Mouse (Mus musculus) CH12.LX (cell line): ENCODE data around the gene Ctc1. TPM values are rescaled to one million over a fixed set of nuclear protein-coding genes. Genes with fewer than 3 reads are reported as not detected.

Experiments used
- DNase-seq: peaks from one replicate; pipeline ENCODE4 v3.0.0-alpha.2; 2013; ENCODE audit errors: extremely low read depth
- H3K27ac ChIP-seq: 2 replicates; pipeline ENCODE4 v1.5.1; 2012; ENCODE audit warnings: low read depth, mild to moderate bottlenecking, control low read depth, moderate library complexity; ENCODE audit not compliant: insufficient read depth
- H3K27me3 ChIP-seq: replicated peaks from 2 replicates; pipeline ENCODE3; 2012; ENCODE audit warnings: inconsistent platforms
- H3K36me3 ChIP-seq, 2 experiments: replicated peaks in 1 of 2; 2 replicates each; pipeline versions ENCODE3 to v1.6.1; 2012; ENCODE audit warnings: inconsistent platforms in 1 of 2, low read length in 1 of 2, mild to moderate bottlenecking in 1 of 2, mixed read lengths in 1 of 2, moderate library complexity in 1 of 2; ENCODE audit not compliant: control insufficient read depth in 1 of 2, insufficient read depth in 1 of 2
- H3K4me1 ChIP-seq, 2 experiments: 2 replicates each; pipeline ENCODE4 v1.6.1; 2012; ENCODE audit warnings: inconsistent platforms in 1 of 2, moderate library complexity in 1 of 2; ENCODE audit not compliant: insufficient read depth in 2 of 2, control insufficient read depth in 1 of 2
- H3K4me2 ChIP-seq: 2 replicates; pipeline ENCODE4 v1.6.1; 2012; ENCODE audit warnings: low read depth, mild to moderate bottlenecking, control low read depth; ENCODE audit not compliant: poor library complexity, insufficient read depth, severe bottlenecking
- H3K4me3 ChIP-seq, 3 experiments: fragments of 150-350 bp in 1 of 3; sonication (generic) in 1 of 3; replicated peaks in 1 of 3; 2 replicates each; pipeline versions ENCODE3 to v1.5.1; 2011 to 2012; ENCODE audit warnings: low read depth in 2 of 3, low read length in 2 of 3, mild to moderate bottlenecking in 2 of 3, moderate library complexity in 2 of 3, control low read depth in 1 of 3, improper control_type of control experiment in 1 of 3, inconsistent platforms in 1 of 3, mixed read lengths in 1 of 3; ENCODE audit not compliant: poor library complexity in 1 of 3
- H3K79me2 ChIP-seq: replicated peaks from 2 replicates; pipeline ENCODE4 v1.6.1; 2012; ENCODE audit warnings: mild to moderate bottlenecking, moderate library complexity; ENCODE audit not compliant: control insufficient read depth, poor library complexity, insufficient read depth, severe bottlenecking; ENCODE audit errors: extremely low read depth
- H3K9ac ChIP-seq: 2 replicates; pipeline ENCODE4 v1.6.1; 2012; ENCODE audit warnings: low read depth, mild to moderate bottlenecking, control low read depth, moderate library complexity; ENCODE audit not compliant: insufficient read depth
- H3K9me3 ChIP-seq: replicated peaks from 2 replicates; pipeline ENCODE3; 2012; ENCODE audit warnings: low read length, inconsistent platforms, mixed read lengths
- BHLHE40 ChIP-seq: IDR thresholded peaks from 2 replicates; pipeline ENCODE4 v1.6.1; 2011; ENCODE audit warnings: mild to moderate bottlenecking, low read depth, low read length, improper control_type of control experiment
- CHD1 ChIP-seq: IDR thresholded peaks from 2 replicates; pipeline ENCODE4 v1.6.1; 2012; ENCODE audit warnings: low read depth, low read length, improper control_type of control experiment, inconsistent platforms
- CHD2 ChIP-seq: IDR thresholded peaks from 2 replicates; pipeline ENCODE4 v1.6.1; 2011; ENCODE audit warnings: low read length, improper control_type of control experiment
- CTCF ChIP-seq, 2 experiments: IDR thresholded peaks in 1 of 2; conservative IDR thresholded peaks in 1 of 2; 2 replicates each; pipeline ENCODE4 v1.5.1; 2011 to 2012; ENCODE audit warnings: low read depth in 2 of 2, low read length in 2 of 2, improper control_type of control experiment in 1 of 2, inconsistent platforms in 1 of 2, mild to moderate bottlenecking in 1 of 2, moderate library complexity in 1 of 2
- E2F4 ChIP-seq: IDR thresholded peaks from 2 replicates; pipeline ENCODE4 v1.6.1; 2011; ENCODE audit warnings: low read depth, low read length, improper control_type of control experiment; ENCODE audit not compliant: insufficient replicate concordance
- ELF1 ChIP-seq: IDR thresholded peaks from 2 replicates; pipeline ENCODE4 v1.6.1; 2014; ENCODE audit warnings: low read depth, mild to moderate bottlenecking, inconsistent platforms, low read length, improper control_type of control experiment
- EP300 ChIP-seq: IDR thresholded peaks from 2 replicates; pipeline ENCODE4 v1.6.1; 2011; ENCODE audit warnings: low read length, improper control_type of control experiment
- ETS1 ChIP-seq: conservative IDR thresholded peaks from 2 replicates; pipeline ENCODE4 v1.6.1; 2012; ENCODE audit warnings: low read depth, mild to moderate bottlenecking, inconsistent platforms, low read length, improper control_type of control experiment, moderate library complexity
- GABPA ChIP-seq: IDR thresholded peaks from 2 replicates; pipeline ENCODE4 v1.6.1; 2012; ENCODE audit warnings: low read depth, low read length, improper control_type of control experiment, inconsistent platforms; ENCODE audit not compliant: insufficient replicate concordance
- HCFC1 ChIP-seq: IDR thresholded peaks from 2 replicates; pipeline ENCODE4 v1.6.1; 2012; ENCODE audit warnings: low read depth, mild to moderate bottlenecking, inconsistent platforms, low read length, improper control_type of control experiment
- IRF4 ChIP-seq: IDR thresholded peaks from 2 replicates; pipeline ENCODE4 v1.6.1; 2014; ENCODE audit warnings: low read depth, mild to moderate bottlenecking, inconsistent platforms, low read length, improper control_type of control experiment
- JUN ChIP-seq: IDR thresholded peaks from 2 replicates; pipeline ENCODE4 v1.6.1; 2011; ENCODE audit warnings: low read depth, mild to moderate bottlenecking, low read length, improper control_type of control experiment, moderate library complexity; ENCODE audit not compliant: insufficient read depth
- JUND ChIP-seq: conservative IDR thresholded peaks from 2 replicates; pipeline ENCODE4 v1.6.1; 2011; ENCODE audit warnings: low read depth, low read length, improper control_type of control experiment
- KAT2A ChIP-seq: IDR thresholded peaks from 2 replicates; pipeline ENCODE4 v1.6.1; 2012; ENCODE audit warnings: low read length, improper control_type of control experiment, inconsistent platforms; ENCODE audit not compliant: insufficient replicate concordance
- MAFK ChIP-seq: IDR thresholded peaks from 2 replicates; pipeline ENCODE4 v1.6.1; 2011; ENCODE audit warnings: low read length, improper control_type of control experiment; ENCODE audit not compliant: insufficient replicate concordance
- MAX ChIP-seq: IDR thresholded peaks from 2 replicates; pipeline ENCODE4 v1.6.1; 2011; ENCODE audit warnings: low read length, improper control_type of control experiment
- MAZ ChIP-seq: IDR thresholded peaks from 2 replicates; pipeline ENCODE4 v1.6.1; 2012; ENCODE audit warnings: low read depth, mild to moderate bottlenecking, inconsistent platforms, low read length, improper control_type of control experiment, moderate library complexity
- MEF2A ChIP-seq: IDR thresholded peaks from 2 replicates; pipeline ENCODE4 v1.6.1; 2014; ENCODE audit warnings: low read depth, mild to moderate bottlenecking, inconsistent platforms, low read length, improper control_type of control experiment, borderline replicate concordance
- MXI1 ChIP-seq: IDR thresholded peaks from 2 replicates; pipeline ENCODE4 v1.6.1; 2011; ENCODE audit warnings: mild to moderate bottlenecking, low read depth, low read length, improper control_type of control experiment
- MYC ChIP-seq: IDR thresholded peaks from 2 replicates; pipeline ENCODE4 v1.6.1; 2011; ENCODE audit warnings: low read depth, mild to moderate bottlenecking, improper control_type of control experiment, low read length
- NELFE ChIP-seq: IDR thresholded peaks from 2 replicates; pipeline ENCODE4 v1.6.1; 2011; ENCODE audit warnings: low read depth, low read length, improper control_type of control experiment
- NRF1 ChIP-seq: IDR thresholded peaks from 2 replicates; pipeline ENCODE4 v1.6.1; 2014; ENCODE audit warnings: low read depth, mild to moderate bottlenecking, inconsistent platforms, low read length, improper control_type of control experiment, moderate library complexity
- PAX5 ChIP-seq: IDR thresholded peaks from 2 replicates; pipeline ENCODE4 v1.6.1; 2012; ENCODE audit warnings: low read length, inconsistent platforms, mixed read lengths
- POLR2A ChIP-seq: IDR thresholded peaks from 2 replicates; pipeline ENCODE4 v1.6.1; 2011; ENCODE audit warnings: low read depth, mild to moderate bottlenecking, improper control_type of control experiment, low read length
- POLR2AphosphoS2 ChIP-seq: IDR thresholded peaks from 2 replicates; pipeline ENCODE4 v1.6.1; 2011; ENCODE audit warnings: low read depth, low read length, improper control_type of control experiment
- RAD21 ChIP-seq: IDR thresholded peaks from 2 replicates; pipeline ENCODE4 v1.6.1; 2011; ENCODE audit warnings: low read depth, mild to moderate bottlenecking, low read length, improper control_type of control experiment, moderate library complexity
- RCOR1 ChIP-seq: conservative IDR thresholded peaks from 2 replicates; pipeline ENCODE4 v1.6.1; 2012; ENCODE audit warnings: low read depth, mild to moderate bottlenecking, inconsistent platforms, low read length, improper control_type of control experiment
- SIN3A ChIP-seq: IDR thresholded peaks from 2 replicates; pipeline ENCODE4 v1.6.1; 2012; ENCODE audit warnings: low read length, improper control_type of control experiment, inconsistent platforms
- SMC3 ChIP-seq: IDR thresholded peaks from 2 replicates; pipeline ENCODE4 v1.6.1; 2011; ENCODE audit warnings: low read depth, low read length, improper control_type of control experiment
- TBP ChIP-seq: conservative IDR thresholded peaks from 2 replicates; pipeline ENCODE4 v1.6.1; 2011; ENCODE audit warnings: low read depth, low read length, improper control_type of control experiment
- TCF12 ChIP-seq: IDR thresholded peaks from 2 replicates; pipeline ENCODE4 v1.6.1; 2014; ENCODE audit warnings: low read depth, mild to moderate bottlenecking, inconsistent platforms, low read length, improper control_type of control experiment
- UBTF ChIP-seq: IDR thresholded peaks from 2 replicates; pipeline ENCODE4 v1.6.1; 2012; ENCODE audit warnings: low read depth, mild to moderate bottlenecking, inconsistent platforms, low read length, improper control_type of control experiment, moderate library complexity
- USF1 ChIP-seq: IDR thresholded peaks from 2 replicates; pipeline ENCODE4 v1.6.1; 2014; ENCODE audit warnings: low read depth, mild to moderate bottlenecking, inconsistent platforms, low read length, improper control_type of control experiment
- USF2 ChIP-seq: conservative IDR thresholded peaks from 2 replicates; pipeline ENCODE4 v1.6.1; 2011; ENCODE audit warnings: low read depth, low read length, improper control_type of control experiment
- ZC3H11A ChIP-seq: IDR thresholded peaks from 2 replicates; pipeline ENCODE4 v1.6.1; 2012; ENCODE audit warnings: low read depth, mild to moderate bottlenecking, inconsistent platforms, low read length, improper control_type of control experiment
- ZKSCAN1 ChIP-seq: IDR thresholded peaks from 2 replicates; pipeline ENCODE4 v1.6.1; 2012; ENCODE audit warnings: low read depth, inconsistent platforms, low read length, improper control_type of control experiment, borderline replicate concordance
- ZMIZ1 ChIP-seq: IDR thresholded peaks from 2 replicates; pipeline ENCODE4 v1.6.1; 2012; ENCODE audit warnings: low read depth, mild to moderate bottlenecking, inconsistent platforms, low read length, improper control_type of control experiment
- ZNF384 ChIP-seq: IDR thresholded peaks from 2 replicates; pipeline ENCODE4 v1.6.1; 2012; ENCODE audit warnings: low read depth, low read length, improper control_type of control experiment, inconsistent platforms
- dilution Hi-C: fragments of 300-500 bp; cut with MboI; formaldehyde crosslinking; loops from 2 replicates; pipeline ENCODE4 v1.14.3; 2020; ENCODE audit warnings: low sequenced_read_pairs; ENCODE audit not compliant: extremely low pct_unique_long_range_greater_than_20kb, extremely low pct_ligation_motif_present
- in situ Hi-C: fragments of 300-500 bp; cut with MboI; formaldehyde crosslinking; loops from 3 replicates; pipeline ENCODE4 v1.14.3; 2019; ENCODE audit warnings: low sequenced_read_pairs, low pct_ligation_motif_present, low pct_unique_long_range_greater_than_20kb, mixed read lengths
- polyA plus RNA-seq: library from polyadenylated mRNA; unstranded; fragments of >175 nt; gene quantifications from 2 replicates; pipeline ENCODE4 v1.2.1, GENCODE M21; 2012; ENCODE audit warnings: low read depth; ENCODE audit not compliant: insufficient read length
- total RNA-seq, 2 experiments: library from RNA; depleted of rRNA; stranded (reverse); fragments of 300-350 nt in 1 of 2; fragments of >200 nt in 1 of 2; gene quantifications; 2 replicates each; pipeline ENCODE4 v1.2.3; 2012 to 2014

Ctc1 gene
- total and polyA plus RNA-seq, 3 experiments, result 20.5 to 69.8 (median 44.8) TPM

DNA sequence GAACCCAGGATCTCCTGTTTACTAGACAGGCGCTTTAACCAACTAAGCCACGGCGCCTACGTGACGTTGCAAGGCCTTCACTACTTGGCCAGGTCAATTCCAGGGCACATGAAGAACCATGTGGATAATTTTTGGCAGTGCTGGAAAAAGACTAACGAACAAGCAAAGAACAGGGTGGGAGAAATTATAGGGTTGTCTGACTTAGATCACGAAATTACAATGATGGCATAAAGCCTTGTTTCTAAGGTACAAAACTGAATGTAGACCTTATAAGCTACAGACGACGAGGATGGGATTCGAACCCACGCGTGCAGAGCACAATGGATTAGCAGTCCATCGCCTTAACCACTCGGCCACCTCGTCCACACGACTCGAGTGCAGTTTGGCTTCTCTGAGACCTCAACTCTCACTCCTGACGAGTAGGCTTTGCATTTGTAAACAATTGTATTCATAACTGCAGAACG is 47.1 kb downstream of the Ctc1 start:
- H3K27ac ChIP-seq, result peak overlapping the region; percentile 69
- in situ Hi-C loops, result loop anchor here (5.0 kb wide), 1 partner anchor 55 kb away; no protein-coding TSS in a partner anchor
- H3K9me3 ChIP-seq, result no peaks in the 10 kb centered on the region
- H3K79me2 ChIP-seq, result no peaks in the 10 kb centered on the region; the same call in none of the 2 replicates
- TF ChIP-seq NRF1 (peak; percentile 76), JUN (no peak), POLR2AphosphoS2 (no peak), MAX (0 out of 2 replicates have a peak, but pooled peaks have one; percentile 39), HCFC1 (peak; percentile 43), USF1 (no peak), SMC3 (no peak), CHD2 (no peak), GABPA (no peak), MEF2A (no peak), E2F4 (peak; percentile 95; the same call in 1 of the 2 replicates), SIN3A (no peak; the same call in 1 of the 2 replicates), NELFE (no peak), MAZ (no peak), MXI1 (peak; percentile 65; the same call in 1 of the 2 replicates), KAT2A (peak; percentile 75; the same call in 1 of the 2 replicates), ZC3H11A (no peak), RCOR1 (no peak), EP300 (no peak), CTCF (conservative IDR thresholded peaks at IDR 0.05 in 1 of 2, IDR thresholded peaks at IDR 0.05 in 1 of 2; ENCODE audit: low read depth in 2 of 2, low read length in 2 of 2) (no peak), TBP (peak; percentile 98), RAD21 (no peak), PAX5 (no peak), BHLHE40 (0 out of 2 replicates have a peak, but pooled peaks have one; percentile 10), USF2 (no peak), CHD1 (no peak), ELF1 (peak; percentile 97), MAFK (peak; percentile 97), ETS1 (no peak), MYC (peak; percentile 97), IRF4 (peak; percentile 44; the same call in 1 of the 2 replicates), ZMIZ1 (no peak), ZKSCAN1 (no peak), JUND (peak; percentile 68; the same call in 1 of the 2 replicates), POLR2A (no peak), UBTF (no peak), TCF12 (no peak), ZNF384 (no peak)
- no peaks in the 10 kb centered on the region for H3K36me3 ChIP-seq
- peaks cover 6% of the 10 kb centered on the region for H3K27me3 ChIP-seq
- H3K4me3 ChIP-seq, result peak overlapping the region; percentile 63 to 95 (median 77)
- peak overlapping the region; percentile 48; the same call in 1 of the 2 replicates for H3K4me2 ChIP-seq
- dilution Hi-C loops, result no loop called here
- H3K4me1 ChIP-seq, result peaks cover 7 to 40% of the 10 kb centered on the region in 2 experiments
- DNase-seq, result peak; percentile 97
- peak overlapping the region; percentile 82 for H3K9ac ChIP-seq
